Mouse (Mus musculus): Measurements from ENCODE around the gene Thada. TPM values are rescaled to one million over a fixed set of nuclear protein-coding genes. Genes with fewer than 3 reads are reported as not detected.

Gene Thada
- polyA plus RNA-seq, 1 experiment: 6.8 TPM

- no peak for TF ChIP-seq CTCF (IDR thresholded peaks at IDR 0.05; ENCODE audit: borderline replicate concordance, insufficient read depth, low read depth, low read length)
- no peak for TF ChIP-seq POLR2A (IDR thresholded peaks at IDR 0.05; ENCODE audit: borderline replicate concordance, insufficient read depth, low read length)
- Histone ChIP-seq H3K4me1 (ENCODE audit: control insufficient read depth, insufficient read depth, low read length) (peaks cover 10% of the 10 kb centered on the region), H3K27ac (ENCODE audit: insufficient read depth, low read length) (no peak overlapping the region), H3K27me3 (ENCODE audit: control insufficient read depth, insufficient read depth, low read length) (no peaks in the 10 kb centered on the region), H3K4me3 (replicated peaks; ENCODE audit: insufficient read depth, low read depth, low read length) (no peak overlapping the region)
- no peak for DNase-seq
These were observed 205.8 kb downstream of the Thada start for GRCm38 (mm10) chr17:84260226-84260625.

GRCm38 (mm10) chr17:84258638-84259261 lies 207.3 kb downstream of the Thada start:
- Histone ChIP-seq H3K4me1 (ENCODE audit: control insufficient read depth, insufficient read depth, low read length) (peaks cover 10% of the 10 kb centered on the region), H3K4me3 (replicated peaks; ENCODE audit: insufficient read depth, low read depth, low read length) (no peak overlapping the region), H3K27ac (ENCODE audit: insufficient read depth, low read length) (0 out of 2 replicates have a peak overlapping the region, but pooled peaks have one; percentile 7), H3K27me3 (ENCODE audit: control insufficient read depth, insufficient read depth, low read length) (no peaks in the 10 kb centered on the region)
- WGBS: 32% methylated on average over 4 of the region's 4 CpGs
- peak in 1 of 2 experiments; percentile 14 for DNase-seq
- TF ChIP-seq CTCF (IDR thresholded peaks at IDR 0.05; ENCODE audit: borderline replicate concordance, insufficient read depth, low read depth, low read length) (no peak), POLR2A (IDR thresholded peaks at IDR 0.05; ENCODE audit: borderline replicate concordance, insufficient read depth, low read length) (no peak)

GRCm38 (mm10) chr17:84257927-84258532 lies 208.0 kb downstream of the Thada start:
- Histone ChIP-seq H3K27me3 (ENCODE audit: control insufficient read depth, insufficient read depth, low read length) (no peaks in the 10 kb centered on the region), H3K4me3 (replicated peaks; ENCODE audit: insufficient read depth, low read depth, low read length) (no peak overlapping the region), H3K27ac (ENCODE audit: insufficient read depth, low read length) (0 out of 2 replicates have a peak overlapping the region, but pooled peaks have one; percentile 7), H3K4me1 (ENCODE audit: control insufficient read depth, insufficient read depth, low read length) (peaks cover 10% of the 10 kb centered on the region)
- no peak for TF ChIP-seq POLR2A (IDR thresholded peaks at IDR 0.05; ENCODE audit: borderline replicate concordance, insufficient read depth, low read length)
- no peak for TF ChIP-seq CTCF (IDR thresholded peaks at IDR 0.05; ENCODE audit: borderline replicate concordance, insufficient read depth, low read depth, low read length)
- no peak for DNase-seq
- 73% methylated on average over 5 of the region's 5 CpGs for WGBS

- 65% methylated on average over 9 of the region's 9 CpGs for WGBS
- no peaks in the 10 kb centered on the region for H3K27me3 ChIP-seq (ENCODE audit: control insufficient read depth, insufficient read depth, low read length)
- TF ChIP-seq POLR2A (IDR thresholded peaks at IDR 0.05; ENCODE audit: borderline replicate concordance, insufficient read depth, low read length): no peak
- TF ChIP-seq CTCF (IDR thresholded peaks at IDR 0.05; ENCODE audit: borderline replicate concordance, insufficient read depth, low read depth, low read length): no peak
- no peak overlapping the region for H3K4me3 ChIP-seq (replicated peaks; ENCODE audit: insufficient read depth, low read depth, low read length)
- no peak overlapping the region for H3K27ac ChIP-seq (ENCODE audit: insufficient read depth, low read length)
- H3K4me1 ChIP-seq (ENCODE audit: control insufficient read depth, insufficient read depth, low read length): peaks cover 10% of the 10 kb centered on the region
- DNase-seq: no peak
These were observed 209.7 kb downstream of the Thada start for GRCm38 (mm10) chr17:84256278-84256819.

- 52% methylated on average over 2 of the region's 2 CpGs for WGBS
- H3K4me1 ChIP-seq (ENCODE audit: control insufficient read depth, insufficient read depth, low read length): peaks cover 10% of the 10 kb centered on the region
- H3K27ac ChIP-seq (ENCODE audit: insufficient read depth, low read length): no peak overlapping the region
- H3K27me3 ChIP-seq (ENCODE audit: control insufficient read depth, insufficient read depth, low read length): no peaks in the 10 kb centered on the region
- DNase-seq: no peak
- TF ChIP-seq CTCF (IDR thresholded peaks at IDR 0.05; ENCODE audit: borderline replicate concordance, insufficient read depth, low read depth, low read length): no peak
- no peak for TF ChIP-seq POLR2A (IDR thresholded peaks at IDR 0.05; ENCODE audit: borderline replicate concordance, insufficient read depth, low read length)
- no peak overlapping the region for H3K4me3 ChIP-seq (replicated peaks; ENCODE audit: insufficient read depth, low read depth, low read length)
These were observed 210.2 kb downstream of the Thada start for GRCm38 (mm10) chr17:84255841-84256240.

- no peaks in the 10 kb centered on the region for H3K4me1 ChIP-seq (ENCODE audit: control insufficient read depth, insufficient read depth, low read length)
- 93% methylated on average over 3 of the region's 3 CpGs for WGBS
- no peak overlapping the region for H3K27ac ChIP-seq (ENCODE audit: insufficient read depth, low read length)
- no peak for DNase-seq
- H3K27me3 ChIP-seq (ENCODE audit: control insufficient read depth, insufficient read depth, low read length): no peaks in the 10 kb centered on the region
- H3K4me3 ChIP-seq (replicated peaks; ENCODE audit: insufficient read depth, low read depth, low read length): no peak overlapping the region
- TF ChIP-seq CTCF (IDR thresholded peaks at IDR 0.05; ENCODE audit: borderline replicate concordance, insufficient read depth, low read depth, low read length) (no peak), POLR2A (IDR thresholded peaks at IDR 0.05; ENCODE audit: borderline replicate concordance, insufficient read depth, low read length) (no peak)
These were observed 214.6 kb downstream of the Thada start for GRCm38 (mm10) chr17:84251426-84251825.

- H3K27ac ChIP-seq (ENCODE audit: insufficient read depth, low read length): no peak overlapping the region
- no peak for TF ChIP-seq POLR2A (IDR thresholded peaks at IDR 0.05; ENCODE audit: borderline replicate concordance, insufficient read depth, low read length)
- no peak for TF ChIP-seq CTCF (IDR thresholded peaks at IDR 0.05; ENCODE audit: borderline replicate concordance, insufficient read depth, low read depth, low read length)
- H3K4me3 ChIP-seq (replicated peaks; ENCODE audit: insufficient read depth, low read depth, low read length): no peak overlapping the region
- no peaks in the 10 kb centered on the region for H3K27me3 ChIP-seq (ENCODE audit: control insufficient read depth, insufficient read depth, low read length)
- 89% methylated on average over 18 of the region's 18 CpGs for whole genome bisulfite sequencing
- no peak for DNase-seq
- no peaks in the 10 kb centered on the region for H3K4me1 ChIP-seq (ENCODE audit: control insufficient read depth, insufficient read depth, low read length)
These were observed 221.7 kb downstream of the Thada start for GRCm38 (mm10) chr17:84244182-84244920.

All from cerebellum, adult 2 months (tissue).